Mouse (Mus musculus) Muller cell, postnatal 12 days (primary cell): ENCODE measurements around the gene Smg8.
"Not testable (repeated sequence)": the region's sequence is repeated elsewhere in the genome, so short reads cannot be mapped to it uniquely, and the experiment has no call there.

Source experiments
- DNase-seq: peaks from one replicate; pipeline ENCODE4 v3.0.0-alpha.2; 2015; ENCODE audit errors: inconsistent ontology term

Gene Smg8

DNA sequence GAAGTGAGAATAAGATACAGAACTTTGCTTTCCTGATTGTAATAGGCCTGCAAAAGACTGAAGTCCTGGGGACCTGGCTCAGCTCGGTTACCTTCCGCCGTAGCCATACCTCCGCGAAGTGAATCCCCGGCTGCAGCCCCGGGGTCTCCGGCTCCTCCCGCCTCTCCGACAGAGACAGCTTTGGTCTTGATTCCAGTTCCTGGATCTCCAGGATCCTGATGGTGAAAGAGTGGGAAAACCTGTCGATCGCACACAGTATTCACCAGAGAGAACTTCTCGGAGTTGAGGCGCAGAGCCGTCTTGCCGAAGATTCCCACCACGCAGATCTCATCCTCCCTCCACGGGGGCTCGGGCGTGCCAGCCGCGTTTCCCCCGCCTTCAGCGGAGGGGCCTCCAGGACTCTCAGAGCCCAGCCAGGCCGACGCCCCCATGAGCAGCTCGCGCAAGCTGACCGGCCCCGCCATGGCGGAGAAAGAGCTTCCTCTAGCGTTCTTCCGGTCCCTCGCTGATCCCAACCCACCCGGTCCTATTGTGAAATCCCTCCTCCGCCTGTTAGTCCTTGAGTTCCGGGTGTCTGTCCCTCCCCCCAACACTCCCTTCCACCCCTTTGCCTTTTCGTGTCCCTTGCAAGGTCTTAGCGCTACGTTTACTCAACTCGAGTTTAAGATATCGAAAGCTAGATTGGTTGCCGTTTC lies at the start of gene Smg8:
TSS of gene Smg8 (minus strand) at position 485 of the 695 bp plus-strand sequence.
- DNase-seq = peak; percentile 89

DNA sequence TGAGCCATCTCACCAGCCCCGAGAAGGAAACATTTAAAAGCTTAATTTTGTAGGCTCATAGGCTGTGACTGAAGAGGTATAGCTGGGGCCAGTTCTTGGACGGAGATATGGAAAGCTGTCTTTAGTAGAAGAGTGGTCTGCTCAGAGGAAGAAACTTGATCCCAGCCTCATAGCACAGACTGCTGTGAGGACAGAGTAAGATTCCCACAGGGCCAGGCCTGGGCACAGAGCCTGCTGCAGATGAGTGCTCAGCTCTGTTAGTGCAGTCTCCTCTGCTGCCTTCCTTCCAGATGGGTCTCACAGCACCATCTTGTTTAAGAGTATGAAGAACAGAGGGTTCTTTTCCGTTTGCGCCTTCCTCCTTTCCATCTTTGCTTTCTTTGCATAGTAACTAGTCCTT lies 49.7 kb upstream of the Smg8 start:
- DNase-seq = no peak

DNA sequence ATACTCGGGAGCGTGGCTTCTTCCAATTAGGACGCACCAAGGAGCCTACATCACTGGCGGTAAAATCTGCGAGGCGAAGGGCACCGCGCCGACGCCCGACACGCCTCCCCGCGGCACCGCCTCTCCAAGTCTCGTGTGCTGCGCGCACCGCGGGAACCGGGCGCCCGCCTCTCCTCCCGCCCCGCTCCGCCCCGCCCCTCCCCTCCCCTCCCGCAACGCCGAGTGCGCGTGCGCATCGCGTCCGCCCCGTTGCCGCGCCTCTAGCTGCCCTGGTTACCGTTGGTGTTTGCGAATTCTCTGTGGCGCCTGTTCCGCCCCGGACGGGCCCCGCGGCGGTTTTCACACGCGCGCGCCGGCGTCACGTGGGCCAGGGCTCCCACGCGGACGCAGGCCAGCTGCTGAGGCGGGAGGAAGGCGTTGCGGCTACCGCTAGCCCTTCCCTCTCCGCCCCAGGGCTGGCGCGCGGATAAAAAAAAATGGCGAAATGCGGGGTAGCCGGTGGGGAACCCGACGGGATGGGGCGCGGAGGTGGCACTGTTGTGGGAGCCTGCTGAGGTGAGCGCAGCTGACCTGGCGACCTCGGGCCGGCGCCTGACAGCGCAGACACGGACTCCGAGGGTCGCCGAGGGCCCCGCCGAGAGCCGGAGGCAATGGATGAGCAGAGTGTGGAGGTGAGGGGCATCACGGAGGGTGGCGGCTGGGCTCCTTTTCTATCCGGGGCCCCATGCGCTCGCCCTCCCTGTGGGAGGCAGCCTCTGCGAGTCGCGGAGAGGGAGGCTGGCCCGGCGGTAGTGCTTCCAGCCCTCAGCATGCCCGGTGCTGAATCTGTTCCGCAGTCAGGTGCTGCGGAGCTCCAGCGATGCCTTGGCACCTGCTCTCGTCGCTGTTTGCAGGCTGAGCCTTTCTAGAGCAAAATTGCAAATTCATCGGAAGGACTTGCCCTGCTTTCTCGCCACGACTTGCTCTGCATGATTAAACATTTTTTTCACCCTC lies 40.5 kb upstream of the Smg8 start, which contains the start of gene Trim37:
TSS of gene Trim37 (plus strand) at position 254 of the 993 bp plus-strand sequence.
- DNase-seq = peak; percentile 98

DNA sequence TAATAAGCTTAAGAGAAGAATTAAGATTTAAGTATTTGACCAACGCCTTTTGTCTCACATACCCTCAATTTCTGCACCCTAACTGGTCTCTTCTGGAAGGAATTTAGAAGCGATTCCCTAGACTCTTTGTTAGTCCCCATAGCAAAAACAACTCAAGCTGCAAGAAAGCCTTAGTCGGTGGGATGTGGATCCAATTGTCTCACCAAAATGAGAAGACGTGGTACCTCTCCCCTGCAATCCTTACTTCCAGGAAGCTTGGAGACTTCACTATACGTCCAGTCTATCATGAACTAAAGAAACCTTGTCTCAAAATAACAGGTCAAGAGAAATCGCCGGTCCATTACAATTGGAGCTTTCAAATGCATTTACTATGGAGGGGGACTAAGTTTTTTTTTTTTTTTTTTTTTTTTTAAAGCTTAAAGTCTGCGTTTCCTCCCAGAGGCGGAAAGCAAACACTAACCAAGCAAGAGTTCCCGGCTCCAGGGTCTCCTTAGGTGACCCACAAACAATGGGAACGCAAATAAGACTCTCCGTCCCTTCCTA lies 39.8 kb upstream of the Smg8 start:
- DNase-seq = peak; percentile 56

DNA sequence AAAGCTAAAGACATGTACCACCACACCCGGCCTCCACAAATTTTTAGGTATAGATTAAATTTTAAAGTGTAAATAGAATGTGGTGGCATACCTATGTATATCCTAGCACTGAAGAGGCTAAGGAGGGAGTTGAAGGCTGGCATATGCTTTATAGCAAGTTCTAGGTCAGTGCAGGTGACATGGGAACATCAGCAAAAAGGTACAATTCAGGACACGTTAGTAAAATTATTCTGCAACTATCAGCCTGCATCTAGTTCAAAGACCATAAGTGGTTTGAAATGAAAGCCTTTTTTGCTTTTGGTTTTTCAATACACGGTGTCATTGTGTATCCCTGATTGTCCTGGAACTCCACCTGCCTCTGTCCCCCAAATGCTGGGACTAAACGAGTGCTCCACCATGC lies 39.0 kb upstream of the Smg8 start:
- no peak for DNase-seq

DNA sequence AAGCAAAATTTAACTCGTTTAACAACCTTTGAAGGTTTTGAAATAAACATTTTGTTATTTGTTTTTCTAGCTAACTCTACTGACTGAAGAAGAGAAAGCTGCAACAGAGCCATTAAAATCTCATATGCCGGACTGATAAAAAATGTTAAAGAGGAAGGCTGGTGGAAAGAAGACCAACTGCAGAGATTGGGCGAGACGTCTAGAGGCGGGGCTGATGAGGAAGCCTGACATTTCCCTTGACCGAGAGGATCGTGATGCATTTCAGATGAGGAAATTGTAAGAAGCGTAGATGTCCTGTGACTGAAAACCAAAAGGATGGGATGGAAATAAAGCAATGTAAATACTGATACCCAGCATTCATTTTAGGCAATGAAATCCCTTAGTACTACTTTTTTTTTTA lies 35.3 kb upstream of the Smg8 start:
- no peak for DNase-seq

DNA sequence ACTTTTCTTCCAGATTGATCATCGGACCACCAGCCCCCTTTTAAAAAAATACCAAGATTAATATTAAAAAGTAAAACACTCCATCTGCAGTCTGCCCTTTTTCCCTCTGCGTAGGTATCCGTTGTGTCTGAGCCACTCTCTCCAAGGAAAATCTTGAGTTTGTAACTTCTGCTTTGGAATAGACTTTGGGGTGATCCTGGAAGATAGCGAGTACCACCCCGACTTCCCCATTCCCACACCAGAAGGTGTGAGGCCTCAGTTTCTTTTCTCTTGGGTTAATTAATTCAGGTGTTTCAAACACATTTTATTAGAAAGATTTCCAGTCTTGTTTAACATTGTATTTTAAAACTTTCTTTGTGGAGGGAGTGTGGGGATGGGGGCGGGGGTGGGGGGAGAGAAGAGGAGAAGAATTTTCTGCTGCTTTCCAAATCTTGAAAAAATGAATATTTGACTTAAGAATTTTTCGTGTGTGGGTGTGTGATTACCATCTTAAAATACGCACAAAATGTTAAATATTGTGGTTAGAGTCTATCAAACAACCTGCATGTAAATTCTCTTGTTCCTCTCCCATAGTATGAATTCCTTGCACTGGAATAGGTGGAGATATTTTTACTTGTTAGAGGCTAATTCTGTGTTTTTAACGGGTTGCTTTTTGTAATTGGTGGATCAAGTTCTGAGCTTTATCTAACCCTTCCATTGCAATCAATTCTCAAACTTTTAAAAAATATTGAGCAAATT lies 23.8 kb upstream of the Smg8 start:
- DNase-seq = no peak

DNA sequence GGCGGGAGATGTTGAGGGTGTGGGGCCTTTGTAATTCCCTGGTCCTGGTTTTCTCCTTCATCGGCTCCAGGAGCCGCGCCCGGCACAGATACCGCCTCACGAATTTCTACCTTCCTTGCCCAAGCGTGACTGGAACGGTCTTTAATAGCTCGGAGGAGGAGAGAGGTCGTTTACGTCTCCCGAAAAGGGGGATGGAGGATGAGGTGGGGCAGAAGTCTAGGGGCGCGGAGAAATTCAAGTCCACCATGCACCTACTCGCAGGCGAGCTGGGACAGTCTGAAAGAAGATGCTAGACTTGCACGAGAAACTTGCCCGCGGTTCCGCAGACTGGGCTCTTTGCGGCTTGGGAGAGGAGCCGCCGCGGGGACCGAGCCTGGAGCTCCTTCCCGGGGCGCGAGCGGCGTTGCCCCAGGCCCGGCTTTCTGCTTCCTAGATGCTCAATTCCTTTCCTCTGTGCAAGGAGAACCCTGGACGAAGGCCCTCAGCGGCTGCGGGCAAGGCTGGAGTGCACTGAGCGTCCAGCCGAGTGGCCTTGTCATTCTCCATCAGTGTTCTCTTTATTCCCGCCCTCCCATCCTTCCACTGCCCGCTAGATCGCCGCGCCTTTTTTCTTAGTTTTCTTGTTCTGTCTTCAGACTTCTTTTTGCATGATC lies 23.1 kb upstream of the Smg8 start:
- peak; percentile 52 for DNase-seq

DNA sequence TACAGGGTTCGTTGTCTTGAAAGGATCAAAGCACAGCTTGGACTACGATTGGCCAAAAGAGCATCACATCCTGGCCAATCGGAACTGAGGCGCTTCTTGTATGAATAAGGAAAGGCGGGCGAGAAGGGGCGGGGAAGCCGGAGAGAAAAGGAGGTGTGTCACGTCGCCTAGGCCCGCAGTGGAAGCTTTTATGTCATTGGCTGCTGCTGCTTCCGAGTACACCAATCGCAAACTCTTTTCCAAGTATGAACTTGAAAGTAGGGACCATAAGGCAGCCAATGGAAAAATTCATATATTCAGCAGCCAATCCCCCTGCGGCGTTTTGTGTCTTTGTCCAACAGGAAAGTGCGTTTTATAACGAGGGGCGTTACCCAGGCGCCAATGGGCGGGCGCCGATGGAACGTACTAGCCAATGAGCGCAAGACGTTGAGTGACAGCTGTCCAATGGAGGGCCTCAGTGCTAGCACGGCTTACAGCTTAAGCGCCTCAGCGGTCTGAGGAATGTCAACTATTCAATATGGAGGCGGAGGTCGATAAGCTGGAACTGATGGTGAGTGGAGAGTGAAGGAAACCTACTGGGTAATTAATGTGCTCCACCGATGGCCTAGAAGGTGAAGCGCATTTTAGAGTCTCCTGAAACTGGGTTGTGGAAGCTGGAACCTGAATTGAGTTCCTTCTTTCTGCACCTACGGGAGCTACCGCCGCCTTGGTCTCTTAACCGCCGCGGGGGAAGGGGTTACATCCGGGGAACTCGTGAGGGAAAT lies 22.4 kb upstream of the Smg8 start, which contains the start of gene Ska2:
TSS of gene Ska2 (plus strand) at position 480 of the 764 bp plus-strand sequence.
- DNase-seq = peak; percentile 100

DNA sequence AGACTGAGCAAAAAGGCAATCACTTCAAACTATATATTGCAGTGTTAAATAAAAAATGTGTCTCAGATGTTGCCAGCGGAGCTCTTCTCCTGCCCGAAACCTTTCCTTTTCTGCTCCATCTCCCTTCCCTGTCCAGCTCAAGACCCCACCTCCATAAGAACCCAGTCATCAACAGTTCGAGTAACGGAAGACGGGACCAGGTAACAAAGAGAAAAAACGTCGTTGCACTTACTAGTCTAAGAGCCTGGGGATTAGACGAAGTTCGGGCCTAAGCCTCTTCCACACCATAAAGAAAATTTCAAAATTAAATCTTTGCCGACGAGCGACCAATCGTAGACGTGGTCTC lies 21.8 kb upstream of the Smg8 start, which contains the start of gene Prr11:
TSS of gene Prr11 (minus strand) at position 300 of the 346 bp plus-strand sequence.
- DNase-seq = no peak

DNA sequence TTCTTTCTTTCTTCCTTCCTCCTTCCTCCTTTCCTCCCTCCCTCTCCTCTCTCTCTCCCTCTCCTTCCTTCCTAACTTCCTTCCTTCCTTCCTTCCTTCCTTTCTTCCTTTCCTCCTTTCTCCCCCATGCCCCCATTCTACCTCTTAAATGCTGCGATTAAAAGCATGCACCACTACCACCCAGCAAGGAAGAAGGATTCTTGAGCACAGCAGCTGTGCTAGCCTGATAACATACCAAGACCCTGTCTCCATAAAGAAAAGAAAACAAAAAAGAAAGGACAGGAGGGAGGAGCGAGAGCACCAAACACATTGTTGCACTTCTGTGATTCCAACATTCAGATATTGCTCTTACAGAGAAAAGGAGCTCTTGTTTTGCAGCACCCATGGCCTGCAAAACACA lies 568 bp upstream of the Smg8 start:
- no peak for DNase-seq

DNA sequence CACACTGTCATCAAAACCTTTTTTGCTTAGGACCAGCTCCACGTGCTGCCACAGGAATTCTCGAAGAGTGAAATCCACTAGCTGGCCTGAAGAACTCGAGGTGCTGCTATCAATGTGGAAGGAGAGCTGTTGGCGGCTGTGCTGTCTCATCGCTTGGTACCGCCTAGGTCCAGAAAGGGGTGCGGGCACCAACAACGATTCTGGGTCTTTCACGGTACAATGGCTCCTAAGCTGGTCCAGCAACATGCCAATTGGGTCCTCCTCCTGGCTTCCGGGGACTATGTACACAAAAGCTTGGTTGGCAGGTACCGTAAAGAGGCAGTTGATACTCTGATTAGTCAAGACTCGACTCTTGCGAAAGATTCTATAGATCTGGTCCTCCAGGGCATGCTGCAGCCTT lies 1.1 kb downstream of the Smg8 start:
- DNase-seq = no peak

DNA sequence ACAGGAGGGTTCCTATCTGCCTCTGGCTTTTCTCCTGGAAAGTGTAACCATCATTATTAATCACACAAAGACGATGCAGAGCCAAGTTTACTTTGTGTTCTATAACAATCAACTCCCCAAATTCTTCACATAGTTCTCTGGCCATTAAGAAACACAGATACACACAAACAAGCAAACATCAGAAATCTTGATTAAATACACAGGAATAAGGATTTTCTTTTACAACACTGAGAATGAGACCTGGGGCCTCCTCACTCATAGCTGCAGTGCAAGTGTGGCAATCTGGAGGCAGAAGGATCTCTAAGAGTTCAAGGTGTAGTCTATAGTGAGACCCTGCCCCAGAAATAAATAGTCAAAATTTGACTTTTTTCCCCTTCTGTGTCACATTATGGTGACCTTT lies 2.9 kb downstream of the Smg8 start:
- no peak for DNase-seq

DNA sequence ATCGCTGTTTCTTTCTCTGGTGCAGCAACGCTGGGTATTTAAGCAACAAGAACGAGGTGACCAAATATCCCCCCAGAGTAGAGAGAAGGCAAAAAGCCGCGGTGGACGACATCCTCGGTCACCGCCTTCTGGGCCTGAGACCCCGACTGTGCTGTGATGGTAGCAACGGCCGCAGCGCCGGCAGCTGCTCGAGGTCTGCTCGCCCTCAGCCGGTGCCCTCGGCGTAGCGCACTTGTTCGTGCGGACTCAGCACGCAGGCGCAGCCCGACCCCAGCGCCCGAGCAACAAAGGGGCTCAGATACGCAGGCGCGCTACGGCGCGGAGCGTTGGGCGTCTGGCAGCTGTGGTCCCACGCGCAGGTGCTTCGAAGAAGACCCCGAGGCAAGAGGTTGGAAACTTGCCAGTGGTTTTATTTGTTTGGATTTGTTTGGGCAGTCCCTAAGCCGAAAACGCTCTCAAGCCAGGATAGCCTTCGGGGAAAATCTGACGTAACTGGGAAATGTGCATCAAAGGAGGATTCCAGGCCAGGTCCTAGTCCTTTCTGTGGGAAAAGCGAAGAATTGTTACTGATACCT lies 12.6 kb downstream of the Smg8 start, which contains the start of gene Gdpd1:
TSS of gene Gdpd1 (minus strand) at position 197 of the 575 bp plus-strand sequence.
- DNase-seq = peak; percentile 91

DNA sequence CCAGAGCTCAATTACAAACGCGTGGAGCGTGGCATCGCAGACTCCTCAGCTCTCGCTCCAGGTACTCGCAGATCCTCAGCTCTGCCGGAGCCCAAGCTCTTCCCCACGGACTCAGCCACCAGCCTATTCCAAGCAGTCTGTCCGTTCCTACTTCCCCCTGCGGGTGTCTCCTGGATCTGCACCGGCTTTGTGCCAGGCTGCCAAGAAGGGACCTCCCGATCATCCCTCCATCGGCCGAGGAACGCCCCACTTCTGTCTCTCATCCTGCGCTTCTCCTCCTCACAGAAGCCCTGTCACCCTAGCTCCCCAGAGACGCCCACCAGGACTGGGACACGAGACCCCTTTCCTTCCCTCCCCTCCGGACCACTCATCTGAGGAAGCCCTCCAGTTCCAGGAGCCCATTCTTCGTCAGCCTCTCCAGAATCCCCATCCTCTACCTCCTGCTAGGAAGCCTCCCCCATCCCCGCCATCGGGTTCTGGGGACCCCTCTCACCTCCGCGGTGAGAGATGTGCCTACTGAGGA lies 13.2 kb downstream of the Smg8 start:
- DNase-seq = peak; percentile 79

DNA sequence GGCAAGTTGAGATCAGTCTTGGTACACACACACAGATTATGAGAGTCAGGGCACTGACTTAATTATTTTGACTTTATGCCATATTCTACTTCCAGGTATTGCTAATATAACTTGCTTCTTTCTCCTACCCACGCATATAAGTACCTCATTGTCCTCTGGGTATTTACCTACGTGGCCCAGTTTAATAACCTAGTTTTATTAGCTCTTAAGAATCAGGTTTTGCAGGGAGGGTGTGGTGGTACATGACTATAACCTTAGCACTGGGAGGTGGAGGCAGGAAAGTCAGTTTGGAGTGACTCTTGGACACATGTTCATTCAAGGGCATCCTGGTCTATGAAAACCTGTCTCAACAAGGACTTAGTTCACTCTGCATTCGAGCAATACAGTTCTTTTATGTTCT lies 24.5 kb downstream of the Smg8 start:
- no peak for DNase-seq

DNA sequence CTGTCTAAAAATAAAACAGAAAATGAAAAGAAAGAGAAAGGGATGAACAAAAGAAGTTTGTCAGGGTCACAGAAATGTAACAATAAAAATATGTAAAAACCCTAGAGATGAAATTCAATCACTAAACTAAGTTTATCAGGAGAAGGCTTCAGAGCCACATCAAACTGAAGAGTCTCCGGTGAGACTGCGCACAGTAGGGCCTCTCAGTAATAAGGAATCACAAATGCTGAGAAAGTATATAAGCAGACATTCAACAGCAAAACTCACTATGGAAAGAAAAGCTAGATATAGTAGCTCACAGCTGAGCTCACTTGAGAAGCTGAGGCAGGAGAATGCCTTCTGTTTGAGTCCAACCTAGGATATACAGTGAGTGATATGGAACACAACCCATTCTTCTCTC lies 26.2 kb downstream of the Smg8 start:
- no peak for DNase-seq

DNA sequence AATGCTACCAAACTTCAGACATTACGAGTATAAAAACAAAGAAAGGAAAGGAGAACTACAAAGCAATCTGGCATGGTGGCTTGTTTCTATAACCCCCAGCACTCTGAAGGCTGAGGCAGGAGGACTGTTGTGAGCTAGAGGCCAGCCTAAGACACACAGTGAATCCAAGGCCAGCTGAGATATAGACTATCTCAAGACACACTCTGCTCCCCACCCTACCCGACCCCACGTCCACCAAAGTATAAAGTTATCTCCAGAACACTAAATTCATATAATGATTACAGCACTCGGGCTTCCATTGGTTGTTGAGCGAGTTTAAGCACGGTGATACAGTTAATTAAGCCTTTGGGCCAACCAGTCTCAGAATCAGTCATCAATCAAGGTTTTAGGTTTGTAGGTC lies 30.3 kb downstream of the Smg8 start:
- no peak for DNase-seq

DNA sequence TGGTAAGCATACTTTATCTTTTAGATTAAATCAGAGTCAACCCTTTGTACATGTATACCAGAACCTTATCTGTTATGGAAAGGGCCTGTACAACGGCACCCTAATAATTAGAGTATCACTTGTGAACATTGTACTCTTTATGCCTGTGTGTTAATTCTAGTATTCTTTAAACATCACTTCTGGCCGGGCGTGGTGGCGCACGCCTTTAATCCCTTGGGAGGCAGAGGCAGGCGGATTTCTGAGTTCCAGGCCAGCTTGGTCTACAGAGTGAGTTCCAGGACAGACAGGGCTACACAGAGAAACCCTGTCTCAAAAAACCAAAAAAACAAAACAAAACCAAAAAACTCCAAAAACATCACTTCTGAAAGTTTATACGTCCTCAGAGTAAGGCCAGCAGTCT lies 37.7 kb downstream of the Smg8 start:
- DNase-seq = not testable (repeated sequence)

DNA sequence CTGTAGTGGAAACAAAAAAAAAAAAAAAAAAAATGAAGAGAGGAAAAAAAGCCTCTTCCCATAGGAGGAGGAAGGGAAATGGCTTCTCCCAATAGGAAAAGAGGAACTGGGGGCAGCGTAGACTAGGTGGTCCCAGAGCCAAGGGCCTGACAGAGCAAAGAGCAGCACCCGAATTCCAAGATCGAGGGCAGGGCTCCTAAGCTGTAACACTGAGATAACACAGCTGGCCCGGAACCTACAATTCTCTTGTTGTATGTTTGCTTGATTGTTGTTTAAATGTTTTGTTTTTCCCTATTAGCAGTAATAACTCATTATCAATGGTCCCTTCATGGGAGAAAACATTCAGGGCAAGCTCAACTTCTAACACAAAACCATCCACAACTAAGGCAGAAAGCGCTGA lies 39.6 kb downstream of the Smg8 start:
- no peak for DNase-seq
